Mouse (Mus musculus): ENCODE results near the gene Proser1. TPM values are rescaled to one million over a fixed set of nuclear protein-coding genes. Genes with fewer than 3 reads are reported as not detected.

The Proser1 gene
- polyA plus RNA-seq, 1 experiment from 2014 or later, result 31.6 TPM

GRCm38 (mm10) chr3:53467356-53467755 is 3.9 kb downstream of the Proser1 start:
- Histone ChIP-seq H3K9me3 (no peaks in the 10 kb centered on the region), H3K4me2 (replicated peaks) (no peak overlapping the region), H3K4me1 (peaks cover 27% of the 10 kb centered on the region), H3K27me3 (no peaks in the 10 kb centered on the region), H3K36me3 (peaks cover 34% of the 10 kb centered on the region), H3K4me3 (no peak overlapping the region), H3K27ac (replicated peaks) (no peak overlapping the region), H3K9ac (replicated peaks) (no peak overlapping the region)
- WGBS, result 82% methylated on average over 5 of the region's 5 CpGs
- no peak for ATAC-seq (ENCODE audit: low FRiP score, low read depth)

- no peaks in the 10 kb centered on the region for H3K9me3 ChIP-seq
- H3K27me3 ChIP-seq, result no peaks in the 10 kb centered on the region
- H3K4me3 ChIP-seq, result no peak overlapping the region
- no peak overlapping the region for H3K4me2 ChIP-seq (replicated peaks)
- H3K36me3 ChIP-seq, result peaks cover 57% of the 10 kb centered on the region
- no peak for ATAC-seq (ENCODE audit: low FRiP score, low read depth)
- peaks cover 23% of the 10 kb centered on the region for H3K4me1 ChIP-seq
- H3K9ac ChIP-seq (replicated peaks), result no peak overlapping the region
- H3K27ac ChIP-seq (replicated peaks), result no peak overlapping the region
- 94% methylated on average over 5 of the region's 5 CpGs for WGBS
Measured at GRCm38 (mm10) chr3:53469650-53470049, 6.2 kb downstream of the Proser1 start.

- H3K4me2 ChIP-seq (replicated peaks), result no peak overlapping the region
- H3K9ac ChIP-seq (replicated peaks), result no peak overlapping the region
Measured at GRCm38 (mm10) chr3:53472061-53472460, 8.6 kb downstream of the Proser1 start.

GRCm38 (mm10) chr3:53474179-53474578 is 10.7 kb downstream of the Proser1 start:
- H3K27me3 ChIP-seq, result no peaks in the 10 kb centered on the region
- 84% methylated on average over 4 of the region's 4 CpGs for WGBS
- no peak for ATAC-seq (ENCODE audit: low FRiP score, low read depth)
- no peak overlapping the region for H3K4me3 ChIP-seq
- H3K4me2 ChIP-seq (replicated peaks), result no peak overlapping the region
- no peak overlapping the region for H3K27ac ChIP-seq (replicated peaks)
- no peaks in the 10 kb centered on the region for H3K4me1 ChIP-seq
- H3K9me3 ChIP-seq, result no peaks in the 10 kb centered on the region
- peaks cover 96% of the 10 kb centered on the region for H3K36me3 ChIP-seq
- H3K9ac ChIP-seq (replicated peaks), result no peak overlapping the region

More at GRCm38 (mm10) chr3:53472061-53472460, 8.6 kb downstream of the Proser1 start:
- Histone ChIP-seq H3K27me3 (no peaks in the 10 kb centered on the region), H3K4me1 (0 out of 2 replicates have a peak, but pooled peaks cover 6% of the 10 kb centered on the region), H3K36me3 (peaks cover 78% of the 10 kb centered on the region), H3K9me3 (no peaks in the 10 kb centered on the region), H3K27ac (replicated peaks) (no peak overlapping the region), H3K4me3 (no peak overlapping the region)
- no peak for ATAC-seq (ENCODE audit: low FRiP score, low read depth)
- 95% methylated on average over 5 of the region's 5 CpGs for WGBS

- Histone ChIP-seq H3K27ac (replicated peaks) (no peak overlapping the region), H3K4me1 (no peaks in the 10 kb centered on the region), H3K9ac (replicated peaks) (no peak overlapping the region), H3K27me3 (no peaks in the 10 kb centered on the region), H3K36me3 (peaks cover 94% of the 10 kb centered on the region), H3K9me3 (no peaks in the 10 kb centered on the region), H3K4me2 (replicated peaks) (no peak overlapping the region), H3K4me3 (no peak overlapping the region)
- 74% methylated on average over 6 of the region's 6 CpGs for WGBS
- ATAC-seq (ENCODE audit: low FRiP score, low read depth), result no peak
Measured at GRCm38 (mm10) chr3:53475889-53476288, 12.4 kb downstream of the Proser1 start.

- 96% methylated on average over 17 of the region's 17 CpGs for WGBS
- Histone ChIP-seq H3K4me3 (no peak overlapping the region), H3K27ac (replicated peaks) (no peak overlapping the region), H3K4me1 (no peaks in the 10 kb centered on the region), H3K9ac (replicated peaks) (no peak overlapping the region), H3K27me3 (no peaks in the 10 kb centered on the region), H3K4me2 (replicated peaks) (no peak overlapping the region), H3K9me3 (no peaks in the 10 kb centered on the region), H3K36me3 (peaks cover 91% of the 10 kb centered on the region)
- no peak for ATAC-seq (ENCODE audit: low FRiP score, low read depth)
Measured at GRCm38 (mm10) chr3:53477468-53477867, 14.0 kb downstream of the Proser1 start.

- no peaks in the 10 kb centered on the region for H3K9me3 ChIP-seq
- H3K4me3 ChIP-seq, result no peak overlapping the region
- H3K4me2 ChIP-seq (replicated peaks), result no peak overlapping the region
- peak; percentile 38; the same call in 1 of the 2 replicates for ATAC-seq (ENCODE audit: low FRiP score, low read depth)
- 97% methylated on average over 30 of the region's 30 CpGs for WGBS
- H3K9ac ChIP-seq (replicated peaks), result no peak overlapping the region
- H3K4me1 ChIP-seq, result no peaks in the 10 kb centered on the region
- H3K36me3 ChIP-seq, result peaks cover 85% of the 10 kb centered on the region
- no peaks in the 10 kb centered on the region for H3K27me3 ChIP-seq
- H3K27ac ChIP-seq (replicated peaks), result no peak overlapping the region
Measured at GRCm38 (mm10) chr3:53478419-53479046, 15.1 kb downstream of the Proser1 start.

GRCm38 (mm10) chr3:53483414-53484059 is 20.1 kb downstream of the Proser1 start:
- Histone ChIP-seq H3K36me3 (peaks cover 38% of the 10 kb centered on the region), H3K27ac (replicated peaks) (no peak overlapping the region), H3K9ac (replicated peaks) (no peak overlapping the region), H3K4me2 (replicated peaks) (no peak overlapping the region), H3K9me3 (no peaks in the 10 kb centered on the region), H3K27me3 (no peaks in the 10 kb centered on the region), H3K4me3 (no peak overlapping the region), H3K4me1 (no peaks in the 10 kb centered on the region)
- no peak for ATAC-seq (ENCODE audit: low FRiP score, low read depth)
- 93% methylated on average over 8 of the region's 8 CpGs for WGBS

- Histone ChIP-seq H3K36me3 (peaks cover 13% of the 10 kb centered on the region), H3K4me1 (no peaks in the 10 kb centered on the region), H3K4me3 (no peak overlapping the region), H3K9ac (replicated peaks) (no peak overlapping the region), H3K4me2 (replicated peaks) (no peak overlapping the region), H3K27me3 (no peaks in the 10 kb centered on the region), H3K9me3 (no peaks in the 10 kb centered on the region), H3K27ac (replicated peaks) (no peak overlapping the region)
- WGBS, result 86% methylated on average over 10 of the region's 10 CpGs
- ATAC-seq (ENCODE audit: low FRiP score, low read depth), result no peak
Measured at GRCm38 (mm10) chr3:53486561-53486960, 23.1 kb downstream of the Proser1 start.

- H3K4me2 ChIP-seq (replicated peaks), result no peak overlapping the region
- H3K9me3 ChIP-seq, result no peaks in the 10 kb centered on the region
- H3K36me3 ChIP-seq, result peaks cover 8% of the 10 kb centered on the region
- ATAC-seq (ENCODE audit: low FRiP score, low read depth), result no peak
- no peak overlapping the region for H3K27ac ChIP-seq (replicated peaks)
- H3K4me1 ChIP-seq, result no peaks in the 10 kb centered on the region
- H3K27me3 ChIP-seq, result no peaks in the 10 kb centered on the region
- 78% methylated on average over 9 of the region's 9 CpGs for WGBS
- H3K4me3 ChIP-seq, result no peak overlapping the region
- no peak overlapping the region for H3K9ac ChIP-seq (replicated peaks)
Measured at GRCm38 (mm10) chr3:53486996-53487576, 23.6 kb downstream of the Proser1 start.

- no peak within 1 kb of the TSS for H3K4me3 ChIP-seq
- no peak within 1 kb of the TSS for H3K9ac ChIP-seq (replicated peaks)
- WGBS, result 77% methylated on average over 6 of the region's 6 CpGs
- no peak within 1 kb of the TSS for H3K4me2 ChIP-seq (replicated peaks)
- no peaks in the 10 kb centered on the region for H3K9me3 ChIP-seq
- H3K27ac ChIP-seq (replicated peaks), result no peak within 1 kb of the TSS
- H3K4me1 ChIP-seq, result no peaks in the 10 kb centered on the region
- no peaks in the 10 kb centered on the region for H3K27me3 ChIP-seq
- no peaks in the 10 kb centered on the region for H3K36me3 ChIP-seq
- ATAC-seq (ENCODE audit: low FRiP score, low read depth), result no peak
Measured at GRCm38 (mm10) chr3:53488353-53488752, 24.9 kb downstream of the Proser1 start, which contains the start of gene Stoml3. TSS of gene Stoml3 (plus strand) at chr3:53488653.

- H3K36me3 ChIP-seq, result no peaks in the 10 kb centered on the region
- no peaks in the 10 kb centered on the region for H3K27me3 ChIP-seq
- no peak overlapping the region for H3K4me2 ChIP-seq (replicated peaks)
- H3K9ac ChIP-seq (replicated peaks), result no peak overlapping the region
- no peaks in the 10 kb centered on the region for H3K9me3 ChIP-seq
- H3K27ac ChIP-seq (replicated peaks), result no peak overlapping the region
- WGBS, result 95% methylated on average over 6 of the region's 6 CpGs
- H3K4me1 ChIP-seq, result no peaks in the 10 kb centered on the region
- no peak overlapping the region for H3K4me3 ChIP-seq
- ATAC-seq (ENCODE audit: low FRiP score, low read depth), result no peak
Measured at GRCm38 (mm10) chr3:53498351-53498905, 35.0 kb downstream of the Proser1 start.
